Mouse (Mus musculus) gastrocnemius, adult 8-10 months (tissue): ENCODE data around the gene Rpl38. TPM values are rescaled to one million over a fixed set of nuclear protein-coding genes. Genes with fewer than 3 reads are reported as not detected.
"Not testable (repeated sequence)": the region's sequence is repeated elsewhere in the genome, so short reads cannot be mapped to it uniquely, and the experiment has no call there.

ENCODE experiments used
- DNase-seq, 2 experiments: peaks; one replicate each; pipeline ENCODE4 v3.0.0; 2022; ENCODE audit warnings: low spot score in 2 of 2
- total RNA-seq, 4 experiments: library from RNA; stranded (reverse); gene quantifications; 2 replicates each; pipeline ENCODE4 v1.2.4; 2022

Gene Rpl38
- total RNA-seq, 4 experiments from 2014 or later: 528 to 780 (median 621) TPM

GRCm38 (mm10) chr11:114656994-114657644 is 11.2 kb upstream of the Rpl38 start:
- DNase-seq: no peak

DNA sequence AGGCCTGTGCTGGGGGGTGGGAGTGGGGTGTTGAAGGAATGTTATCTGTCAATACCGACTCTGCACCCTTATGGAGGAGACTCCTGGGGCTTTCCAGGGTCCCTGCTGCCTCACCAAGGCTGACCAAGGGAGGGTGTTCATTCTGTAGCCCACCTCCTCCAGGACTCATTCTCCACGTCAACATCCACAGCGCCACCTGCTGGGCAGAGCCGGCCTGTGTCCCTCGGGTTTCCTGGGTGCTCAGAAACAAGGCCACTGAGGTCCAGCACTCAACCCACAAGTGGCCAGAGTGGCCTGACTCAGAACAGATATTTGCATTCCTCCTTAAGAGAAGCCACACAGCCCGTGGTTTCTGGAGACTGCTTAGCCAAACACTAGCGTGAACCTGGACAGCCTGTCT is 10.6 kb upstream of the Rpl38 start:
- DNase-seq: peak in 1 of 2 experiments; percentile 44

- no peak for DNase-seq
Observed at GRCm38 (mm10) chr11:114662161-114662560, 6.2 kb upstream of the Rpl38 start.

DNA sequence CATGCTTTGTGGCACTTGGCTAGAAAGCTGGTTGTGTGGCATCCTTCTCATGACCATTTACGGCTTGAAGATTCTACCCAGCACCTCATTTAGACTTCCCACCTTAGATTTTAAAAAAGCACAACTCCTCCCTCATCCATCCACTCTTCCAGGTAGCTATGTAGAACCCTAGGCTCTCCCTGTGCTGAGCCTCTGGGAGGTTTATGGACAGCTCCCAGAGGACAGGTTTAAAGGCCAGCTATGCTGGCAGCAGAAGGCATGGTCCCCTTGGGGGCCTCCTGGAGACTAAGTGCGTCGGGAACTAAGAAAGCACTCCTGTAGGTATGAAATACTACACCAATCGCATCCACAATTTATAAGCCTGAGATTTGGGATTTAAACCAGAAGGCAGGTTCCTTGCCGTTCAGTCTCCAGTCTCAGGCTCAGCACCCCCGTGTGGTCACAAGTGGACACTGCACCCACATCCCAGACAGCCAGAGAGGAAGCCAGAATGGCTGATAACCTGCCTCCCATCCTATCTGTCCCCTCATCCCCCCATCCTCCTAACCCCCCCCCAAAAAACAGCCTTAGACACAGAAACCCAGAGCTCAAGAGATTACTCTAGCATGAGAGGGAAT is 5.5 kb upstream of the Rpl38 start:
- peak in 1 of 2 experiments; percentile 49 for DNase-seq

DNA sequence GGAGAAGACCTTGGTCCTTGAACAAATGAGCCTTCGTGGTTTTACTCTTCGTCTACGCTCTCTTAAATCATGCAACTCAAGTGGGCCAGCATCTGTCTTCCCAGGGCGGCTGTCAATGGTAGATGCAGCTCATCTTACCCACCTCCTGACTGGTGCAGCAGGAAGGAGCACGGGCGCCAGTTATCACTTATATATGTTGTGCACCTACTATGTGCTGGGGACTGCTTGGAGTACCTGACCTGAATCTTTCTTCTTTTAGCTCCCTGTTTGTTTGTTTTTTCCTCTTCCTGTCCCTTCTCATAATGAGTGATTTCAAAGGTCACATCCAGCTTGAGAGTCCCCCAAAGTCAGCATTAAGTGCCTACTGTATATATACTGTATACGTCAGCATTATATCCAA is 4.2 kb upstream of the Rpl38 start:
- DNase-seq: no peak

- DNase-seq: no peak
Observed at GRCm38 (mm10) chr11:114665463-114665862, 2.9 kb upstream of the Rpl38 start.

DNA sequence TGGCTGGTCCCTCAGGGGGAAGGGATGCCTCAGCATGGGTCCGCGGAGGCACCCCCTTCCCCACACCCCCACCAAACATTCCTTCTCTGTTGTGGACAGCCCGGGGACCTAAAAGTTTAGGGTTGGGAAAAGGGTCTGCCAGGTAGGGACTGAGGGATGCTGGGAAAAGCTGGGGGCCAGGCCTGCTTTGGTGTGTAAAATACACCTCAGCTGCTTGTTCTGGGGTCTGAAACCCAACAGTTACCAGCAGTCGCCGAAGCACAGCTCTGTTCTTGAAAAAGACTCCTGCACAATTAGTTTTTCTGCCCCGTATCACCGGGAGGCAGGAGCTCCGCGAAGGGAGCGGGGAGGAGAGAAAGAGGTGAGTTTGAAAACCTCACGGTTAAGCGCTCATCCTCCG is 1.5 kb upstream of the Rpl38 start:
- DNase-seq: no peak

DNA sequence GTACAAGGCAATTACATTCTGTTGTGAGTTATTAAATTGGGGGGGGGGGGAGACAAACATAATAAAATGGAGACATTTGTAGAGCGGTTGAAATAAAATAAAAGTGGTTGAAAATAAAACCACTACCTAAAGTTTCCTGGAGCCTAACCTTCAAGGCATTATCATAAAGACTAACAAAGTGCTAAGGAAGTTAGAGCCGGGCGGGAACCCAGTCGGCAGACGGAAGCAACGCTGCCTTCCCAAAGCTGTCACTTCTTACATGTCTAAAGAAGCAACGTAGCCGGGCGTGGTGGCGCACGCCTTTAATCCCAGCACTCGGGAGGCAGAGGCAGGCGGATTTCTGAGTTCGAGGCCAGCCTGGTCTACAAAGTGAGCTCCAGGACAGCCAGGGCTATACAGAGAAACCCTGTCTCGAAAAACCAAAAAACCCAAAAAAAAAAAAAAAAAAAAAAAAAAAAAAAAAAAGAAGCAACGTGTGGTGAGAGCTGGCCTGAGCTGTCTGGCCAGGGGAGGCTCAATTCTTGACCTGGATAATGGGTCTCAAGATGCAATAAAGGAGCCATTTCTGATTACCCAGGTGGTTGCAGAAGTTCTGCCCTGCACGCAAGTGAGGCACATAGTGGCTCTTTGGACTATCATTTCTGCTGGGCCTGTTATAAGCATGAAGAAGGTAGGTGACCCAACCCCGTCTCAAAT is 940 bp upstream of the Rpl38 start:
- DNase-seq: no peak

GRCm38 (mm10) chr11:114667932-114668285 is 415 bp upstream of the Rpl38 start:
- DNase-seq: peak in 1 of 2 experiments; percentile 31

DNA sequence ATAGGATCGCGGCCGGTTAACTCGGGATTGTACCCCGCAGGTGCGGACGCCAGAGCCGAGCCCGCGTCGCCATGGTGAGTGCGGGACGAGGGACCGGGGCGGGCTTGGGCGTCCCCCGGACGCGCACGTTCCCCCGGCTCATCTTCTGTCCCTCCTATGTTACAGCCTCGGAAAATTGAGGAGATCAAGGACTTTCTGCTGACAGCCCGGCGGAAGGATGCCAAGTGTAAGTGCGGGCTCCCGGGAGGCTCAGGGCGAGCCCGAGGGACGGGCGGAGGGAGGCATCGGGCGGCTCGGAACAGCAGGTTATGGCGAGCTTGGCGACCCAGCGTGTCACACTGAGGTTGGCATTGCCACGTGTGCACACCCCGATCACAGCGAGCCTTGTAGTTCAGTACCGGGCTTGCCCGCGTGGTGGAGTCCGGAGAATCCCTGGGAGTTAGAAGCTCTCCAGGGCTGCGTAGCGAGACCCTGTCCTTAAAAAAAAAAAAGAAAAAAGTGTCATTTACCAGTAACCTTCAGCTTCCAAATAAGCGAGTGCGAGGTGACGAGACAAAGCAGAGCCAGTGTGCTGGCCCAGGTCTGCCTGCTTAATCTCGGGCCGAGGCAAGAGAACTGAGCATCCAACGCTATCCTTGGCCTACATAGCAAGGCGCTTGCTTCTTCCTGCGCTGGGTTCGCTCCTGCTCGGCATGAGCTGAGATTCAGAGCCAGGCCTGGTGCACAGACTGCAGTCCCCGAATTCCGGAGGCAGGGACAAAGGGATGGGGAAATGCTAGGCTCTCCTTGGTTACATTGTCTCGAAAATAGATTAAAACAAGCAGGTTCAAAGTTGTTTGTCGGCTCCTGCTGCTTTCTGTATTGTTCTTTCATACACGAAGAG is 658 bp downstream of the Rpl38 start:
- peak; percentile 58 to 65 for DNase-seq

- DNase-seq: no peak
Observed at GRCm38 (mm10) chr11:114669651-114670168, 1.4 kb downstream of the Rpl38 start.

GRCm38 (mm10) chr11:114671147-114671546 is 2.8 kb downstream of the Rpl38 start:
- DNase-seq: no peak

DNA sequence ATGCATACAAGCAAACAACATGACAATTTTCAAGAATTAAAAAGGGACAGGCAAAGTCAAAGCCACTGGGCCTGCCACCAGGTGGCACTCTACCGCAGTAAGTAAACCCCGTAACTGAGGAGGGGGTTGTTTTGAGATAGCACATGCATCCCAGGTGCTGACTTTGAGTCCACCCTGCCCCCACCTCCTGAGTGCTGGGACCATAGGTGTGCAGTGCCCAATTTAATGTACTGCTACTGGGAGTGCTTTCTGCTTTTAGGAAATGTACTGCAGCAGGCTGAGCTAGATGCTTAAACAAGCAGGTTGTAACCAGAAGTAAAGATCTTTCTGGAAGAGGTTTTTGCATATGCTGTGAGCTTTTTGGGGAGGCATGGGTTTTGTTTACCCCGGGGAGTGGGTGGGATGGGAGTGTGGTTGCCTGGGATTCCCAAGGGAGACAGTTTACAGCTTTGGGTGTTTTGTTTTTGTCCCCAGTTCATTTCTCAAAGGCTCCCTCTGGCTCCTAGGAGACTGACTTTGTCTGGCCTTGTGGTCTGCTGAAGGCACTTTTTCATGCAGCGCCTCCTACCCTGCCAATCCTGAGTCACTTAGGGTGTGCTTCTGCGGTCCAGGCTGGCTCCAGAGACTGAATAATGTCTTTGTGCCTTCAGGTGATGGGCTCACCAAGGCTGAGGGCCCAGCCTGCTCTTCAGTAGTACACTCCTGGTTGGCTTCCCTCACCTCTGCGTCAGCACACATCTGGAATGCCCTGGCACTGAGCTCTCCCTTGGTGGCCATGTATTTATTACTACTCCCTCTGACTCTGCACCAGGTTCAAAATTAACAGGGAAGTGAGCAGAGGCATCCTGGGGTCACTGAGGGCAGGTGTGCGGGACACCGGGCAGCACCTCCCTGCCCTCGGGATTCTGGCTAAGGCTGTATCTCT is 4.7 kb downstream of the Rpl38 start:
- no peak for DNase-seq

DNA sequence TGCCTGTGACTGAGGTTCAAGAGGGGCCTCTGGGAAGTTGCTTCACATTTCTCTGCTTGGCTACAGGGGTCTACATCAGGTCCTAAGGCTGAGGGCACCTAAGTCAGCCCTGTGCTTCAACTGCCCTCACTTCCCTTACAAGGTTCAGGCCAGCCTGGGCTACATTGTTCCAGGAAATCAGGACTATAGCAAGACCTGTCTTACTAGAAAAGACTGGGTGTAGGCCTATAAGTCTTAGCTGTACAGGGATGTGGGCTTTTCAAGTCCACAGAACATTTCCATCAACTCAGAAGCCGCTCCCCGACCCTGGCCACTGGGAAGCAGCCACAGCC is 5.4 kb downstream of the Rpl38 start:
- DNase-seq: no peak

DNA sequence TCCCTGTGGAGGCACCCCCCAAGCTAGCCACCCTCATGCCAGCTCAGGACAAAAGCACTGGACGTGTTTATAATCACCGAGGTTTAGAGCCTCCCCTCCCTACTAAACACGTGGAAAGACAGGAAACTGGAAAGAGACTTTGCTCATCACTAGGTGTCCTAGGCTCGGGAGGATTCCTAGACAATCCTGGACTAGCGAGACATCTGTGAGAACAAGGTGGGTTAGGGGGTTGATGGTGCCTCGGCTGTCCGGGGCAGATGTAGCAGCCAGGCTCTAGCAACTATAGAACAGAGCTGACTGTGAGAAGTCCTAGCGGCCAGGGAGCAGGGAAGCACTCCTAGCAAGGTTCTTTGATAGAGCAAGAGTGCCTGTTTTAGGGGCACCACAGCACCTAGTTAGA is 5.9 kb downstream of the Rpl38 start:
- DNase-seq: no peak

DNA sequence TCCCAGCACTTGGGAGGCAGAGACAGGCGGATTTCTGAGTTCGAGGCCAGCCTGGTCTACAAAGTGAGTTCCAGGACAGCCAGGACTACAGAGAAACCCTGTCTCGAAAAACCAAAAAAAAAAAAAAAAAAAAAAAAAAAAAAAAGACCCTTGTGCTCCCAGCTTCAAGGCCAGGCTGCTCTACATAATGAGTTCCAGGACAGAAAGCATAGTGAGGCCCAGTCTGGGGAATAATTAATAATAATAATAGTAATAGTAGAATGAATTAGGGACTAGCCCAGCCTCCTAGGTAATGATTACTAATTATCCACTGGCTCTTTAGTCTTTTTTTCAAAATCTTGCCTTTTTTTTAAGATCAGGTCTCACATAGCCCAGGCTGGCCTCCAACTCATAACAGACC is 6.5 kb downstream of the Rpl38 start:
- DNase-seq: not testable (repeated sequence)

- DNase-seq: peak; percentile 75 to 82
Observed at GRCm38 (mm10) chr11:114675341-114675825, 7.1 kb downstream of the Rpl38 start, which contains the start of gene Ttyh2. Gene Ttyh2 (plus strand): TSS chr11:114675431.

DNA sequence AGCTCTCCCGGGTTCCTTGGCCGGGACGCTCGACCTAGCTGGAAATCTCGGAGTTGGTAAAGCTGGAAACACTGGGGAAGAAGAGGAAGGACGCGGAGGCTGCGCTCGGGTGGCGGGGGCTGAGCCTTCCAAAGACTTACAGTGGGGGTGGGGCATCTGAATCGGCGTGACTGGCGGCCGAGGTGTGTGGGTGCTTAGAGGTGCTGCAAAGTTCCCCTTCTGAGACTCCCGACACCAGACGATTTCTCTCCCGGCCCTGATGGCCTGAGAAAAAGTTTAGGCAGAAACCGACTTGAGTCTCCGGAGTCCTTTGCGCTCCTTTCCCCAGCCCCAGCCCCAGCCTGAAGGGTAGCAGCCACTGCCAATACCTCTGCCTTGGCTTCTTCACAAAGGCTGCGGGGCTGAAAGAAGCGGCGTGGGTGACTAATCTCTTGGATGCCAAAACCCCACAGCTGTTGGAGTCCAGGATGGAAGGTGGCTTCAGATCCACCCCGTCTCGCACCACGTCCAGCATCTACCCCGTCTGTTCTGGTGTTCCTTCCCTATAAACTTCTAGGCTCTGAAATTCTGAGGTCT is 7.6 kb downstream of the Rpl38 start:
- DNase-seq: peak in 1 of 2 experiments; percentile 28

DNA sequence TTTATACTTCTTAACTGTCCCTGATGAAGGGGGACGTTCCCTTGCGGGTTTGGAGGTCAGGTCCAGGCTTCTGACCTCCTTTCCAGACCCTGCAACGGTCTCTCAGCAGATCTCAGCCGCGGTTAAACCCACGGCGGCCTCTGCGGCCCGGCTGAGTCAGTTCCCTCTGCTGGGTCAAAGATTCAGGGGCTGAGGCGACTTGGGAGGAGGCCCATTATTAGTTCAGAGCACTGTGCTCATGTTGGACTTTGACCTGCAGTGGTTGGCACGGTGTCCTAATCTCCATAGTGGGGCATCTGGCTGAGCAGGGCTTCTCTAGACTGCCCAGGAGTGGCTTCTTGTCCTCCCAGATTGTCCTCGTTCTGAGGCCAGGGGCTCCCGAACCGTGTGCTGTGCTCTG is 8.1 kb downstream of the Rpl38 start:
- peak in 1 of 2 experiments; percentile 28 for DNase-seq
